Mouse (Mus musculus) spleen, adult 10 weeks (tissue): Measurements from ENCODE around the gene Aox3. TPM values are rescaled to one million over a fixed set of nuclear protein-coding genes. Genes with fewer than 3 reads are reported as not detected.

Experiments used
- polyA plus RNA-seq: library from polyadenylated mRNA; stranded (reverse); fragments of 350-450 nt; fragmentation: Illumina TruSeq; extraction: RNeasy Lipid Tissue Mini Kit (QIAGEN cat#74804); gene quantifications from one replicate; pipeline ENCODE4 v1.2.3, GENCODE M21; 2015; ENCODE audit warnings: low replicate concordance; ENCODE audit not compliant: insufficient read depth

Aox3 gene
- polyA plus RNA-seq, result 0.88 TPM

GRCm38 (mm10) chr1:58112880-58113279 is at the start of gene Aox3:
TSS of gene Aox3 (plus strand) at chr1:58113130.

GRCm38 (mm10) chr1:58210203-58210602 is 97.3 kb downstream of the Aox3 start, which contains the start of gene Aox4:
TSS of gene Aox4 (plus strand) at chr1:58210397.

Other genes starting within 250 kb of the Aox3 start
- gene Sgo2a, start 117.2 kb upstream of the Aox3 start, polyA plus RNA-seq, result 4.6 TPM
- gene Kctd18, start 94.2 kb upstream of the Aox3 start, polyA plus RNA-seq, result 37.3 TPM
- gene Aox1, start 83.2 kb upstream of the Aox3 start, polyA plus RNA-seq, result 2.1 TPM
- 0.15 TPM for gene Aox4, start 97.3 kb downstream of the Aox3 start, polyA plus RNA-seq
- 0.06 TPM for gene Aox2, start 165.2 kb downstream of the Aox3 start, polyA plus RNA-seq